Mouse (Mus musculus) spleen, embryonic (tissue): ENCODE results near the gene Gm3264.
"Not testable (repeated sequence)": the region's sequence is repeated elsewhere in the genome, so short reads cannot be mapped to it uniquely, and the experiment has no call there.

ENCODE experiments used
- CTCF ChIA-PET: fragments of 350-600 bp; sonication (Branson Sonifier 250); formaldehyde crosslinking; loops from one replicate; lab custom pipeline; 2022; lab: Charles Lee

The Gm3264 gene

GRCm38 (mm10) chr14:4855299-4855980 lies at the start of gene Gm3264:
Gm3264 (plus strand) TSS chr14:4855576.
- CTCF ChIA-PET, result not testable (repeated sequence)

DNA sequence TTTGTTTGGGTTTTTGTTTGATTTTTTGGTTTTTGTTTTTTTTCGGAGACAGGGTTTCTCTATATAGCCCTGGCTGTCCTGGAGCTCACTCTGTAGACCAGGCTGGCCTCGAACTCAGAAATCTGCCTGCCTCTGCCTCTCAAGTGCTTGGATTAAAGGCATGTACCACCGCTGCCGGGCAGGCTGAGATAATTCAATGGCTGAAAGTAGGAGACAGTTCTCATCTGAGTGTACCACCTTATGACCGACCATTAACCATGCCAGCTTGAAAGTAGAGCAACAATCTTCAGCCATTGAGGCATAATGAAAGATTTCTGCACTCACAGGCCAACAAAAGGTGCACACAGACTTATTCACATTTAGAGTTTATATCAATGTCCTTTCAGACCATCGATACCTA lies 49.0 kb upstream of the Gm3264 start:
- CTCF ChIA-PET, result not testable (repeated sequence)

GRCm38 (mm10) chr14:4821950-4822349 lies 33.4 kb upstream of the Gm3264 start:
- CTCF ChIA-PET, result not testable (repeated sequence)

- CTCF ChIA-PET, result not testable (repeated sequence)
Measured at GRCm38 (mm10) chr14:4837806-4838205, 17.6 kb upstream of the Gm3264 start, which contains the start of gene Gm3269. Gm3269 (plus strand) TSS chr14:4838106.

DNA sequence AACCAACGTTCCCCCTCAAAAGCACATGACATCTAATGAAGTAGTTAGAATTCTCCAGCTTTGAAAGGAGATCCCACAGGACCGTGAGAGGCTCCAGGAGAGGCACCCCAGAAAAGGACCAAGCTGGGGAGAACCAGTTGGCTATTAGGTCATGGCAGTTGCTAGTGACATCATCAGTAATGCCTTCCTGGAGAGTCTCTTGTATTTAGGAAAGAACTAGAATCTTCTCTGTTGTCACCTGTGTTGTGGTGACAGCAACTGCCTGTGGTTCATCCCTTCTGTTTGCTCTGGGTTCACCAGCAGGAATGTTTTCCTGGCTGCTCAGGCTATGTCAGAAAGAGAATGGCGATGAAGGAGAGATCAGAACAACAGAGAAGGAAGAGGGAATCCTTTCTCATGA lies 36.7 kb downstream of the Gm3264 start, which contains the start of gene Gm3278:
Gene Gm3278, plus strand, starts transcription at position 301 of the 400 bp plus-strand sequence.
- CTCF ChIA-PET, result not testable (repeated sequence)
